Mouse (Mus musculus) CH12.LX (cell line): ENCODE data around the gene Eef1akmt1. TPM values are rescaled to one million over a fixed set of nuclear protein-coding genes. Genes with fewer than 3 reads are reported as not detected.

Source experiments
- DNase-seq: peaks from one replicate; pipeline ENCODE4 v3.0.0-alpha.2; 2013; ENCODE audit errors: extremely low read depth
- H3K27ac ChIP-seq: 2 replicates; pipeline ENCODE4 v1.5.1; 2012; ENCODE audit warnings: low read depth, mild to moderate bottlenecking, control low read depth, moderate library complexity; ENCODE audit not compliant: insufficient read depth
- H3K27me3 ChIP-seq: replicated peaks from 2 replicates; pipeline ENCODE3; 2012; ENCODE audit warnings: inconsistent platforms
- H3K36me3 ChIP-seq, 2 experiments: replicated peaks in 1 of 2; 2 replicates each; pipeline versions ENCODE3 to v1.6.1; 2012; ENCODE audit warnings: inconsistent platforms in 1 of 2, low read length in 1 of 2, mild to moderate bottlenecking in 1 of 2, mixed read lengths in 1 of 2, moderate library complexity in 1 of 2; ENCODE audit not compliant: control insufficient read depth in 1 of 2, insufficient read depth in 1 of 2
- H3K4me1 ChIP-seq, 2 experiments: 2 replicates each; pipeline ENCODE4 v1.6.1; 2012; ENCODE audit warnings: inconsistent platforms in 1 of 2, moderate library complexity in 1 of 2; ENCODE audit not compliant: insufficient read depth in 2 of 2, control insufficient read depth in 1 of 2
- H3K4me2 ChIP-seq: 2 replicates; pipeline ENCODE4 v1.6.1; 2012; ENCODE audit warnings: low read depth, mild to moderate bottlenecking, control low read depth; ENCODE audit not compliant: poor library complexity, insufficient read depth, severe bottlenecking
- H3K4me3 ChIP-seq, 3 experiments: fragments of 150-350 bp in 1 of 3; sonication (generic) in 1 of 3; replicated peaks in 1 of 3; 2 replicates each; pipeline versions ENCODE3 to v1.5.1; 2011 to 2012; ENCODE audit warnings: low read depth in 2 of 3, low read length in 2 of 3, mild to moderate bottlenecking in 2 of 3, moderate library complexity in 2 of 3, control low read depth in 1 of 3, improper control_type of control experiment in 1 of 3, inconsistent platforms in 1 of 3, mixed read lengths in 1 of 3; ENCODE audit not compliant: poor library complexity in 1 of 3
- H3K79me2 ChIP-seq: replicated peaks from 2 replicates; pipeline ENCODE4 v1.6.1; 2012; ENCODE audit warnings: mild to moderate bottlenecking, moderate library complexity; ENCODE audit not compliant: control insufficient read depth, poor library complexity, insufficient read depth, severe bottlenecking; ENCODE audit errors: extremely low read depth
- H3K9ac ChIP-seq: 2 replicates; pipeline ENCODE4 v1.6.1; 2012; ENCODE audit warnings: low read depth, mild to moderate bottlenecking, control low read depth, moderate library complexity; ENCODE audit not compliant: insufficient read depth
- H3K9me3 ChIP-seq: replicated peaks from 2 replicates; pipeline ENCODE3; 2012; ENCODE audit warnings: low read length, inconsistent platforms, mixed read lengths
- BHLHE40 ChIP-seq: IDR thresholded peaks from 2 replicates; pipeline ENCODE4 v1.6.1; 2011; ENCODE audit warnings: mild to moderate bottlenecking, low read depth, low read length, improper control_type of control experiment
- CHD2 ChIP-seq: IDR thresholded peaks from 2 replicates; pipeline ENCODE4 v1.6.1; 2011; ENCODE audit warnings: low read length, improper control_type of control experiment
- E2F4 ChIP-seq: IDR thresholded peaks from 2 replicates; pipeline ENCODE4 v1.6.1; 2011; ENCODE audit warnings: low read depth, low read length, improper control_type of control experiment; ENCODE audit not compliant: insufficient replicate concordance
- ELF1 ChIP-seq: IDR thresholded peaks from 2 replicates; pipeline ENCODE4 v1.6.1; 2014; ENCODE audit warnings: low read depth, mild to moderate bottlenecking, inconsistent platforms, low read length, improper control_type of control experiment
- ETS1 ChIP-seq: conservative IDR thresholded peaks from 2 replicates; pipeline ENCODE4 v1.6.1; 2012; ENCODE audit warnings: low read depth, mild to moderate bottlenecking, inconsistent platforms, low read length, improper control_type of control experiment, moderate library complexity
- GABPA ChIP-seq: IDR thresholded peaks from 2 replicates; pipeline ENCODE4 v1.6.1; 2012; ENCODE audit warnings: low read depth, low read length, improper control_type of control experiment, inconsistent platforms; ENCODE audit not compliant: insufficient replicate concordance
- HCFC1 ChIP-seq: IDR thresholded peaks from 2 replicates; pipeline ENCODE4 v1.6.1; 2012; ENCODE audit warnings: low read depth, mild to moderate bottlenecking, inconsistent platforms, low read length, improper control_type of control experiment
- IRF4 ChIP-seq: IDR thresholded peaks from 2 replicates; pipeline ENCODE4 v1.6.1; 2014; ENCODE audit warnings: low read depth, mild to moderate bottlenecking, inconsistent platforms, low read length, improper control_type of control experiment
- JUN ChIP-seq: IDR thresholded peaks from 2 replicates; pipeline ENCODE4 v1.6.1; 2011; ENCODE audit warnings: low read depth, mild to moderate bottlenecking, low read length, improper control_type of control experiment, moderate library complexity; ENCODE audit not compliant: insufficient read depth
- JUND ChIP-seq: conservative IDR thresholded peaks from 2 replicates; pipeline ENCODE4 v1.6.1; 2011; ENCODE audit warnings: low read depth, low read length, improper control_type of control experiment
- KAT2A ChIP-seq: IDR thresholded peaks from 2 replicates; pipeline ENCODE4 v1.6.1; 2012; ENCODE audit warnings: low read length, improper control_type of control experiment, inconsistent platforms; ENCODE audit not compliant: insufficient replicate concordance
- MEF2A ChIP-seq: IDR thresholded peaks from 2 replicates; pipeline ENCODE4 v1.6.1; 2014; ENCODE audit warnings: low read depth, mild to moderate bottlenecking, inconsistent platforms, low read length, improper control_type of control experiment, borderline replicate concordance
- MYC ChIP-seq: IDR thresholded peaks from 2 replicates; pipeline ENCODE4 v1.6.1; 2011; ENCODE audit warnings: low read depth, mild to moderate bottlenecking, improper control_type of control experiment, low read length
- PAX5 ChIP-seq: IDR thresholded peaks from 2 replicates; pipeline ENCODE4 v1.6.1; 2012; ENCODE audit warnings: low read length, inconsistent platforms, mixed read lengths
- POLR2A ChIP-seq: IDR thresholded peaks from 2 replicates; pipeline ENCODE4 v1.6.1; 2011; ENCODE audit warnings: low read depth, mild to moderate bottlenecking, improper control_type of control experiment, low read length
- POLR2AphosphoS2 ChIP-seq: IDR thresholded peaks from 2 replicates; pipeline ENCODE4 v1.6.1; 2011; ENCODE audit warnings: low read depth, low read length, improper control_type of control experiment
- RCOR1 ChIP-seq: conservative IDR thresholded peaks from 2 replicates; pipeline ENCODE4 v1.6.1; 2012; ENCODE audit warnings: low read depth, mild to moderate bottlenecking, inconsistent platforms, low read length, improper control_type of control experiment
- SMC3 ChIP-seq: IDR thresholded peaks from 2 replicates; pipeline ENCODE4 v1.6.1; 2011; ENCODE audit warnings: low read depth, low read length, improper control_type of control experiment
- TBP ChIP-seq: conservative IDR thresholded peaks from 2 replicates; pipeline ENCODE4 v1.6.1; 2011; ENCODE audit warnings: low read depth, low read length, improper control_type of control experiment
- TCF12 ChIP-seq: IDR thresholded peaks from 2 replicates; pipeline ENCODE4 v1.6.1; 2014; ENCODE audit warnings: low read depth, mild to moderate bottlenecking, inconsistent platforms, low read length, improper control_type of control experiment
- ZMIZ1 ChIP-seq: IDR thresholded peaks from 2 replicates; pipeline ENCODE4 v1.6.1; 2012; ENCODE audit warnings: low read depth, mild to moderate bottlenecking, inconsistent platforms, low read length, improper control_type of control experiment
- dilution Hi-C: fragments of 300-500 bp; cut with MboI; formaldehyde crosslinking; loops from 2 replicates; pipeline ENCODE4 v1.14.3; 2020; ENCODE audit warnings: low sequenced_read_pairs; ENCODE audit not compliant: extremely low pct_unique_long_range_greater_than_20kb, extremely low pct_ligation_motif_present
- in situ Hi-C: fragments of 300-500 bp; cut with MboI; formaldehyde crosslinking; loops from 3 replicates; pipeline ENCODE4 v1.14.3; 2019; ENCODE audit warnings: low sequenced_read_pairs, low pct_ligation_motif_present, low pct_unique_long_range_greater_than_20kb, mixed read lengths
- polyA plus RNA-seq: library from polyadenylated mRNA; unstranded; fragments of >175 nt; gene quantifications from 2 replicates; pipeline ENCODE4 v1.2.1, GENCODE M21; 2012; ENCODE audit warnings: low read depth; ENCODE audit not compliant: insufficient read length
- total RNA-seq, 2 experiments: library from RNA; depleted of rRNA; stranded (reverse); fragments of 300-350 nt in 1 of 2; fragments of >200 nt in 1 of 2; gene quantifications; 2 replicates each; pipeline ENCODE4 v1.2.3; 2012 to 2014

The Eef1akmt1 gene
- total and polyA plus RNA-seq, 3 experiments: 52.2 to 105 (median 74.5) TPM

DNA sequence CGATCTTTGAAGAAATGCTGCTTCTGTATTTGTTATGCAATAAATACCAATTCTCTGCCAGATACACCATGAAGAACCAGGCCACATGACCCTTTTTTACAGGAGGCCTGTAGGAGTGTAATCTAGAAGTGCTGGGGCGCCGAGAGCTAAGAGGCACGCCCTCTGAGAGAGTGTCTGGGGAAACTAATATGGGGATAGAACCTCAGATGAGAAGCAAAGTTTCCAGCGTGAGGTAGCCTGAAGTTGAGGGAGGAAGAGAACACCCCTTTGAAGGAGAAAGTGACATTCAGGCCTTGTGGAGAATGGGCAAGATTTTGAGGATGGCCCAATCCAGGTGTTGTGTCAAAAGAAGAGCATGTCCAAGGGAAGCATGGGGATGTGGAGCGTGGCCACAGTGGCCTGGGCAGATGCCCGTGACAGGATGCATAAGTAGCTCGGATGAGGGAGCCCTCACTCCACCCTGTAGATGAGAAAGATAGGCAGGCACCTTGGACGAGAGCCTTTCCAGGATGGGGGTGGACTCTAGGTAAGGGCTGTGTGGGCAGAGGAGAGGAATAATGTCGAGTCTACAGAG is 45.3 kb downstream of the Eef1akmt1 start:
- no peak overlapping the region for H3K9ac ChIP-seq
- dilution Hi-C loops (no loop called here), in situ Hi-C loops (no loop called here)
- peaks cover 31% of the 10 kb centered on the region for H3K27me3 ChIP-seq
- no peaks in the 10 kb centered on the region for H3K79me2 ChIP-seq
- no peak for DNase-seq
- no peak overlapping the region for H3K27ac ChIP-seq
- peaks cover 11 to 29% of the 10 kb centered on the region in 2 experiments for H3K4me1 ChIP-seq
- TF ChIP-seq ELF1: no peak
- no peak for TF ChIP-seq JUND
- no peak for TF ChIP-seq MYC
- TF ChIP-seq PAX5: no peak
- TF ChIP-seq ETS1: no peak
- TF ChIP-seq JUN: no peak
- no peak for TF ChIP-seq GABPA
- TF ChIP-seq E2F4: no peak
- TF ChIP-seq BHLHE40: no peak
- TF ChIP-seq HCFC1: no peak
- no peak for TF ChIP-seq SMC3
- no peak for TF ChIP-seq ZMIZ1
- no peak for TF ChIP-seq CHD2
- no peak for TF ChIP-seq TCF12
- TF ChIP-seq MEF2A: no peak
- no peak for TF ChIP-seq KAT2A
- TF ChIP-seq TBP: no peak
- no peak for TF ChIP-seq RCOR1
- no peak for TF ChIP-seq IRF4
- H3K9me3 ChIP-seq: peaks cover 2% of the 10 kb centered on the region
- H3K4me3 ChIP-seq: peak overlapping the region in 2 of 3 experiments; percentile 62 to 90
- H3K36me3 ChIP-seq: no peaks in the 10 kb centered on the region
- H3K4me2 ChIP-seq: peak overlapping the region; percentile 80

DNA sequence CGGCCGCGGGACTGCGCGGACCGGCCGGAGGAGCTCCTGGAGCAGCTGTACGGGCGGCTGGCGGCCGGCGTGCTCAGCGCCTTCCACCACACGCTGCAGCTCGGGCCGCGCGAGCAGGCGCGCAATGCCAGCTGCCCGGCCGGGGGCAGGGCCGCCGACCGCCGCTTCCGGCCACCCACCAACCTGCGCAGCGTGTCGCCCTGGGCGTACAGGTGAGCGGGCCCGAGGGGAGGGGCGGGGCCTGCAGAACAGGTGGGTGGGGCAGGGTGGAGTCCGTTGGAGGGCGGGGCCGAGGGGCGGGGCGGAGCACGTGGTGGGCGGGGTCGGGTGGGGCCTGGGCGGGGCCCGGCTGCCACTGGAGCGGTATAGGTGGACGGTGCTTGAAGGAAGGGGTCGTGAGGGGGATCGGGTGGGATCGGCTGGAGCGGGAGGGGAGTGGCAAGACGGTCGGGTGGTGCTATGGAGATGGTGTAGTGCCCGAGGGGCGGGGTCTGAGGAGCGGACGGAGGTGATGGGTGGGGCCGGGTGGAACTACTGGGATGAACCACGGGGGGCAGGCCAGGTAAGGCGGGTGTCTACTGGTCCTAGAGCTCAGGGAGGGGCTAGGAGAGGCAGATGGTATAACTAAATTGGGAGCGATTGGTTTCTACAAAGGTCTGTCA is 45.9 kb downstream of the Eef1akmt1 start:
- Histone ChIP-seq H3K4me1 (peaks cover 11 to 29% of the 10 kb centered on the region in 2 experiments), H3K36me3 (no peaks in the 10 kb centered on the region)
- TF ChIP-seq ELF1 (no peak), TCF12 (peak; percentile 30; the same call in 1 of the 2 replicates), POLR2AphosphoS2 (no peak), POLR2A (peak; percentile 30; the same call in 1 of the 2 replicates)
- TF ChIP-seq, all 38 proteins: peak for 2
- Histone ChIP-seq H3K27me3 (peaks cover 31% of the 10 kb centered on the region), H3K9ac (peak overlapping the region; percentile 18; the same call in 1 of the 2 replicates), H3K4me2 (peak overlapping the region; percentile 80), H3K27ac (no peak overlapping the region), H3K79me2 (no peaks in the 10 kb centered on the region), H3K9me3 (peaks cover 2% of the 10 kb centered on the region), H3K4me3 (peak overlapping the region; percentile 41 to 90 (median 62))
- dilution Hi-C loops: no loop called here
- peak; percentile 49 for DNase-seq
- in situ Hi-C loops: no loop called here
